Mouse (Mus musculus) WW6 (cell line): Measurements from ENCODE around the gene Kcnj16.

Experiments
- DNase-seq: peaks from one replicate; pipeline ENCODE4 v3.0.0-alpha.2; 2013; ENCODE audit warnings: low read depth, low spot score

Kcnj16 gene

DNA sequence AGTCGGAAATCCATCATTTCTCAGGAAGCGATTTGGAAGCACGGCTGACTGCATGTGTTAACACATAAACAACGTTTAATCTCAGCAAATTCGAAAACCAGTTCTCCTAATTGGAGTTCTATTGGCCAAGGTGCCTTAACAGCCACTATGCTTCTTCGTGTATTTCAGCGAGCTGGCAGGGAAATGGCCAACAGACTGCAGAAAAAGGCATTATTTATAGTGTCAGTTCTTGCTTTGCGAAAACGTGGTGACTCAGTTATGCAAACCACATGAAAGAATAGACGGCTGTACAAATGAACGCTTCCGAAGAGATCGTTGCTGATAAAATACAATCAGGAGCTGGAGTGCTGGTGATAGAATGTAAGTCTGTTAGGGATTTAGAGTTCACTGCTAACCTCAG is 88.2 kb downstream of the Kcnj16 start:
- no peak for DNase-seq

DNA sequence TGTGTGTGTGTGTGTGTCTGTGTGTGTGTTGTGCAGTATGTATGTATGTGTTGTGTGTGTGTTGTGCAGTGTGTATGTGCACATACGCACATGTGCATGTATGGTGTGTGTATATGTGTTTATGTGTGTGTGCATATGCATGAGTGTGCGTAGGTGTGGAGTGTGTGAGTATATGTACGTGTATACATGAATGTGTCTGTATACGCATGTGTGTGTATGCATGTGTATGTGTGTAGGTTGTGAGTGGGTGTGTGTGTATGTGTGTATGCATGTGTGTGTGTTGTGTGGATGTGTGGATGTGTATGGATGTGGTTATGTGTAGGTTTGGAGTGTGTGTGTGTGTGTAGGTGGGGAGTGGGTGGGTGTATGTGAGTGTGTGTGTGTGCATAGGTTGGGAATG is 89.6 kb downstream of the Kcnj16 start:
- DNase-seq, result no peak

DNA sequence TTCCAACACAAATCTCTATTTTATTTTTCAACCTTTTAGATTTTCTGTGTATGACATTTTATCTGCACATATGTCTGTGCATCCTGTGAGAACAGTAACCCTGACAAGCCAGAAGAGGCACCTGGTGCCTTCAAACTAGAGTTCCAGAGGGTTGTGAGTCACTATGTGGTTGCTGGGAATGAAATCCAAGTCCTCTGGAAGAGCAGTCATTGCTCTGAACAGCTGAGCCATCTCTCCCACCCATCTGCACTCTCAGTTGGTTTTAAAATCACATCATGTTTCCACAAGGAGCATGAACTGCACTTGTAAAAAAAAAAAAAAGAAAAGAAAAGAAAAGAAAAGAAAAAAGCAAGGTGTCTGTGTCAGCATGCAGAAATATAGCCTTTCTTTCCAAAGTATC is 91.6 kb downstream of the Kcnj16 start:
- no peak for DNase-seq

DNA sequence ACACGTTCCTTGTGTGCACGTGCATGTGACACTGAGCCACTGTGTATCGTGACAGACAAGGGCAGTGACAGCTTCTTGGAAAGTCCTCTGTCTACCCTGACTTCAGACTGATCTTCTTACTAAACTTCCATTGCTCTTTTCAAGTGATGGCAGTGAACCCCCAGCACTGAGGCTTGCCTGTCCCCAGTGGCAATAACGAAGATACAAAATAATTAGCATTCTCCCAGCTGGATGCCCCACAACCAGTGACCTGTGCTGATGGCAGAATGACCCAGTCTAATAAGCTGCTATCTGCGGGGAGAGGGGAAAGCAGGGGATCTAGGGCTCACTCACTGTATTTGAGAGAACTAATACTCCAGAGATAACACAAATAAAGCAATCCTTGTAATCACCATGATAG is 92.4 kb downstream of the Kcnj16 start:
- no peak for DNase-seq

DNA sequence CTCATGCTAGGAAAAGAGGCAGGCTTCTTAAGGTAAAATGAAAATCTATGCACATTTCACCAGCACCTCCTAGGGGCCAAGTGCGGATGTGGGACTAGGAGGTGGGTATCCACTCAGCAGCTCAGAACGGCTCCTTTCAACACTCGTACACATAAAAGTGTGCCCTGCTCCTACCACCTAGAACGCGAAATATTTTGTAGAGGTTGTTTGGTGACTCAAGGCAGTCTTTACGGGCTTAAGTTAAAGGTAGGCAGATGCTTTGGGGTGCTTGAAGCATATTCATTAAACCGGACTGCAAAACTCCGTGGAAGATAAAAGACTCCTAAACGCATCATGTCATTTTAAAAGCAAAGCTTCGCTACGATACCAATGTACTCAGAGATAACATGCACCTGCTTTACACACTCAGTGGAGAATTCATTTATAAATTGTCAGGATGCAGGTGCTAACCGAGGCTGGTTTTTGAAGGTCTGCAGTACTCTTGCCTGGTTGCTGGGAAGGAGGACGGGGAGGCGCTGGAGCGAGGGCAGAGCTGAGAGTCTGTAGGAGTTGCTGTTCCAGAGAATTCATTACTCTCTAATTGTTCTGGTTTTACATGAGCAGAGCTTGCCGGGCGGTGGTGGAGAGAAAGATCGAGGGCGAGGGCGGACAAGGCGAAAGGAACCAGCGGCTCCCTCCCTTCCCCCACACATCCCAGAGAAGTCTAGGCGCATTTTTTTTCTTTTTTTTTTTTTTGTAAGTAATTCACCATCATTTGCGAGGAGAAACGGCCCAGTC is 97.1 kb downstream of the Kcnj16 start:
- no peak for DNase-seq

DNA sequence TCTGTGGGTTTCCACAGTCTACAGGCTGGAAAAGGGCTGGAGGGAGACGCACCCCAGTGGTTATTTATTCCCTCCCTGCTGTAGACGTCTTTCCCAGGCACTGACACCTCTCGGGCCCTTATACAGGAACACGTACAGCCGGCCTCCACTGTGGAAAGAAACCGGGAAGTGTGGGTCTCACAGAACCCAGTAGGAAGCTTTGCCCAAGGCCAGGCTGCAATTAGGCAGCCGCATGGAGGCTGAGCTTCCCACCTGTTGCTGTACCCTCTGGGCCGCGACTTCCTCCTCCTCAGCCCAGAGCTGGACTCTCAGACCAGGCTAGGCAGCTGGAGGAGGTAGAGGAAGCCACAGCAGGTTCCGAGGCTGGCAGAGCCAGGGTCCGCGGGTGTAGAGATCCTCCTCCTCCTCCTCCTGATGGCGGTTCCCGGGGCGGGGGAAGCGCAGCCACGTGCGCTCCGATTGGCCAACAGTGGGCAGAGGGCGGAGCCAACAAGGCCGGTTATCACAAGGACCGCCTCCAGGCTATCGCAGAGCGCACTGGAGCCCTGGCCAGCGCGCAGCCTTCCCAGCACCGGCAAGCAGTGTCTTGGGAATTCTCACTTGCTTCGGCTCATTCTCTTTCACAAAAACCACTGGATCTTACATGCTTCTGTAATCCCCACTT is 97.9 kb downstream of the Kcnj16 start, which contains the start of gene Kcnj2:
Gene Kcnj2 (plus strand): TSS at position 530 of the 664 bp plus-strand sequence.
- DNase-seq, result peak; percentile 86

DNA sequence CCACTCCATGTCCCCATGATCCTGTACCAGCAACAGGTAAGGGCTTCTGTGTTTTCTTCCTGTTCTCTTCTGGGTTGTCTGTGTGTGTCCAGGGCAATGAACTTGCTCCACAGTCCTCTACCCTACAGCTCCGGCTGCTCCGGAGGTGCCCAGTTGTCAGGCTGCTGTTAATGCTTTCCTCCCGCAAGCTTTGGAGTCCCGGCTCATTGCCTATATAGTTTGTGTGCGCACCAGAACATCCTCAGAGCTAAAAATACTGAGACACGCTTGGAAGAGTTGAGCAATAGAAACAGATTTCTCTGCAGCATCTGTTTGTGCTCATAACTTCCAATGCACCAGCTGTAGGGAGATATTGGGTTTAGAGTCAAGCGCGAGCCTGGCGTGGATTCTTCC is 98.5 kb downstream of the Kcnj16 start:
- DNase-seq, result no peak

DNA sequence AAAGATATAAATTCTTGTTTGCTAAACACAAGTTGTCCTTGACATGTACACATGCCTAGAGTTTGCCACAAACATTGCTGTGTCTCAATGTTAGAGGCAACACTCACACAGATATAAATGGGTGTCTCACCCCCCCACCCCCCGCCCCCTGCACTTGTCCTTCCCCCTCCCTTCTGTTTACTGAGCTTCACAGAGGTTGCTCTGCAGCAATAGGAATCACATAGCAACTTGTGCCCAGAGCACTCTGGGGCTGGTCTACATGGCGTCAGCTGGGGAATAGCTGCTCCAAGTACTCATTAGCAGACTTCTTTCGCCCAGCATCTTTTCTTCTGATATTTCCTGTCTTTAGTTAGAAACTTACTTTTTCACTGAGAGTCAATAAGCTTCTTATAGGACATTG is 100.0 kb downstream of the Kcnj16 start:
- no peak for DNase-seq

DNA sequence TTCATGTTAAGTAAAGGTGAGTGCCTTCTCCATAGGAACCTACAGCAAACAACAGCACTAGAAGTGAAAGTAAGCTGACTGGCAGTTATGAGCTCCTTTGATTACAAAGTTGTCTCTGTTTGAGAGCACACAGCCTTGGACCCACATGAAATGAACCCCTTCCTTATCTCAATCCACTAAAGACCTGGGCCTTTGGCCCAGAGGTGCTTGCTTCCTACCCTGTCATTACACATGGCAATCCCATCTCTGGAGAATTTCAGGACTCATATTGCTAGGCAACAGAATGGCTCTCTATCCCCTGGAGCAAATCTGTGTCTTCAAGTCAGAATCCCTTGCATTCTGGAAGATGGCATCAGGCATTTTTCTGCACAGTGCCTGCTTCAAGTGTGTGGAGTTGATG is 102.6 kb downstream of the Kcnj16 start:
- DNase-seq, result no peak

DNA sequence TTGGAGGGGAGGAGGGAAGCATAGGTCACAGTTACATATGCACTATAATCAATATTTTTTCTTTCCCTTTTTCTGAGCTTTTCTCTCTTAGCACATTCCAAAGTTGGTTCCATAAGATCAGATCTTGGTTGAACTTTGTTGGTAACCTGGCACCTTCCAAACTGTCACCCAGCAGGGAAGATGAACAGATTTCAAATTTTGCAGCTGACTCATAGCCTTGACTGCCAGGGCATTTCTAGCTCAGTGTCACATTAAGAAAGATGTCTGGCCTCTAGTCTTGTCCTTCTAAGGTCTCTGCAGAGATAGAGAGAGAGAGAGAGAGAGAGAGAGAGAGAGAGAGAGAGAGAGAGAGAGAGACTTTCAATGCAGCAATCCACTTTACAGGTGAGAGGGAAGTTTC is 106.3 kb downstream of the Kcnj16 start:
- DNase-seq, result no peak
